Mouse (Mus musculus) neural tube, embryonic 13.5 days (tissue): ENCODE results near the gene Krt78. TPM values are rescaled to one million over a fixed set of nuclear protein-coding genes. Genes with fewer than 3 reads are reported as not detected.
A peak's percentile ranks its signal among the peaks of the same experiment; 100 is the strongest.
"Not testable (repeated sequence)": the region's sequence is repeated elsewhere in the genome, so short reads cannot be mapped to it uniquely, and the experiment has no call there.

Experiments used
- ATAC-seq: fragments of 200-750 bp; cut with Nextera tagmentation; 2 replicates; pipeline ENCODE4 v1.8.0; 2017; ENCODE audit warnings: low read depth, mild to moderate bottlenecking, moderate TSS enrichment, moderate library complexity
- H3K27ac ChIP-seq: fragments of 300-500 bp; sonication (generic); replicated peaks from 2 replicates; pipeline ENCODE4 v1.5.1; 2015; ENCODE audit warnings: moderate library complexity, mild to moderate bottlenecking, inconsistent platforms
- H3K27me3 ChIP-seq: fragments of 300-500 bp; sonication (generic); 2 replicates; pipeline ENCODE4 v1.6.1; 2015; ENCODE audit warnings: mild to moderate bottlenecking, inconsistent platforms
- H3K36me3 ChIP-seq: fragments of 300-500 bp; sonication (generic); 2 replicates; pipeline ENCODE4 v1.6.1; 2015; ENCODE audit warnings: mild to moderate bottlenecking, inconsistent platforms
- H3K4me1 ChIP-seq: fragments of 300-500 bp; sonication (generic); replicated peaks from 2 replicates; pipeline ENCODE4 v1.6.1; 2015; ENCODE audit warnings: inconsistent platforms
- H3K4me2 ChIP-seq: fragments of 300-500 bp; sonication (generic); 2 replicates; pipeline ENCODE4 v1.6.1; 2015; ENCODE audit warnings: inconsistent platforms, mild to moderate bottlenecking, moderate library complexity
- H3K4me3 ChIP-seq: fragments of 300-500 bp; sonication (generic); 2 replicates; pipeline ENCODE4 v1.5.1; 2015; ENCODE audit warnings: mild to moderate bottlenecking, inconsistent platforms
- H3K9ac ChIP-seq: fragments of 300-500 bp; sonication (generic); 2 replicates; pipeline ENCODE4 v1.6.1; 2015; ENCODE audit warnings: moderate library complexity, mild to moderate bottlenecking, inconsistent platforms
- H3K9me3 ChIP-seq: fragments of 300-500 bp; sonication (generic); 2 replicates; pipeline ENCODE4 v1.6.1; 2016; ENCODE audit warnings: inconsistent platforms
- WGBS: fragments of 180-500 bp; shearing (Covaris S2); methylation state at CpG from one replicate; pipeline ENCODE4 v1.1.7; 2015; 5-methylcytosine and 5-hydroxymethylcytosine counted together
- polyA plus RNA-seq: library from polyadenylated mRNA; unstranded; fragments of >200 nt; fragmentation: Nextera tagmentation; extraction: Ambion mirVana; gene quantifications from 2 replicates; pipeline ENCODE4 v1.2.1, GENCODE M21; 2015

Gene Krt78
- not detected in 2 replicates for polyA plus RNA-seq

GRCm38 (mm10) chr15:101954187-101954586 is at the start of gene Krt78:
TSS of gene Krt78 (minus strand) at chr15:101954287.
- no peaks in the 10 kb centered on the region for H3K4me1 ChIP-seq
- no peaks in the 10 kb centered on the region for H3K9me3 ChIP-seq
- no peak for ATAC-seq
- H3K27me3 ChIP-seq: no peaks in the 10 kb centered on the region
- H3K4me2 ChIP-seq: no peak within 1 kb of the TSS
- H3K27ac ChIP-seq: no peak within 1 kb of the TSS
- H3K9ac ChIP-seq: no peak within 1 kb of the TSS
- H3K36me3 ChIP-seq: no peaks in the 10 kb centered on the region
- WGBS: 89% methylated on average over 9 of the region's 9 CpGs
- no peak within 1 kb of the TSS for H3K4me3 ChIP-seq

- peak overlapping the region; percentile 49 for H3K4me2 ChIP-seq
- no peaks in the 10 kb centered on the region for H3K36me3 ChIP-seq
- 20% methylated on average over 12 of the region's 12 CpGs for WGBS
- H3K27ac ChIP-seq: no peak overlapping the region
- H3K4me3 ChIP-seq: peak overlapping the region; percentile 24; the same call in 1 of the 2 replicates
- ATAC-seq: no peak
- peaks cover 38% of the 10 kb centered on the region for H3K4me1 ChIP-seq
- no peaks in the 10 kb centered on the region for H3K9me3 ChIP-seq
- H3K9ac ChIP-seq: peak overlapping the region; percentile 52; the same call in 1 of the 2 replicates
- H3K27me3 ChIP-seq: peaks cover 70% of the 10 kb centered on the region
Observed at GRCm38 (mm10) chr15:102003516-102003915, 49.4 kb upstream of the Krt78 start.

- 2% methylated on average over 34 of the region's 34 CpGs for WGBS
- Histone ChIP-seq H3K4me1 (peaks cover 32% of the 10 kb centered on the region), H3K36me3 (no peaks in the 10 kb centered on the region), H3K9ac (peak overlapping the region; percentile 52), H3K27ac (no peak overlapping the region), H3K4me2 (peak overlapping the region; percentile 49), H3K4me3 (peak overlapping the region; percentile 24), H3K9me3 (no peaks in the 10 kb centered on the region), H3K27me3 (peaks cover 70% of the 10 kb centered on the region)
- no peak for ATAC-seq
Observed at GRCm38 (mm10) chr15:102002646-102003488, 48.8 kb upstream of the Krt78 start.

DNA sequence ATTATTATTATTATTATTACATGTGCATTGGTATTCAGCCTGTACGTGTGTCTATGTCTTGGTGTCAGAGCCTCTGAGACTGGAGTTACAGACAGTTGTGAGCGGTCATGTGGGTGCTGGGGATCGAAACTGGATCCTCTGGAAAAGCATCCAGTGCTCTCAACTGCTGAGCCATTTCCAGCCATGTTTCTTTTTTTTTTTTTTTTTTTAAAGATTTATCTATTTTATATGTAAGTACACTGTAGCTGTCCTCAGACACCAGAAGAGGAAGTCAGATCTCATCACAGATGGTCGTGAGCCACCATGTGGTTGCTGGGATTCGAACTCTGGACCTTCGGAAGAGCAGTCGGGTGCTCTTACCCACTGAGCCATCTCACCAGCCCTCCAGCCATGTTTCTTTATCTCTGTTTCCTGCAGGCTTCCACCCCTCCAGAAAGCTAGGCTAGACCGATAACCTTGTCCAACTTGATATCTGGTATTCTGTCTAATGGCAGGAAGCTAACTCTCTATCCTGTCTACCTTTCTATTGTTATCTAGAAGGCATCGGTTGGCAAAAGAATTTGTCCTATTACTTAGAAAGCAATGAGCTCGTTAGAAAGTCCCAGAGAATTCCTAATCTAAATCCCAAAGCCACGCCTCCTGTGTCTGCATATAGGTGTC is 45.7 kb upstream of the Krt78 start:
- Histone ChIP-seq H3K4me3 (no peak overlapping the region), H3K27ac (no peak overlapping the region), H3K9me3 (peaks cover 7% of the 10 kb centered on the region; the same call in 1 of the 2 replicates), H3K27me3 (peaks cover 51% of the 10 kb centered on the region), H3K9ac (no peak overlapping the region), H3K4me2 (no peak overlapping the region), H3K4me1 (peaks cover 12% of the 10 kb centered on the region), H3K36me3 (no peaks in the 10 kb centered on the region)
- no peak for ATAC-seq
- WGBS: 91% methylated on average over 11 of the region's 11 CpGs

GRCm38 (mm10) chr15:101999156-101999555 is 45.1 kb upstream of the Krt78 start:
- H3K27me3 ChIP-seq: peaks cover 49% of the 10 kb centered on the region
- H3K27ac ChIP-seq: no peak overlapping the region
- no peaks in the 10 kb centered on the region for H3K36me3 ChIP-seq
- H3K4me1 ChIP-seq: peaks cover 12% of the 10 kb centered on the region
- H3K9ac ChIP-seq: no peak overlapping the region
- 91% methylated on average over 11 of the region's 11 CpGs for WGBS
- no peak overlapping the region for H3K4me3 ChIP-seq
- no peak overlapping the region for H3K4me2 ChIP-seq
- ATAC-seq: no peak
- H3K9me3 ChIP-seq: peaks cover 7% of the 10 kb centered on the region; the same call in 1 of the 2 replicates

DNA sequence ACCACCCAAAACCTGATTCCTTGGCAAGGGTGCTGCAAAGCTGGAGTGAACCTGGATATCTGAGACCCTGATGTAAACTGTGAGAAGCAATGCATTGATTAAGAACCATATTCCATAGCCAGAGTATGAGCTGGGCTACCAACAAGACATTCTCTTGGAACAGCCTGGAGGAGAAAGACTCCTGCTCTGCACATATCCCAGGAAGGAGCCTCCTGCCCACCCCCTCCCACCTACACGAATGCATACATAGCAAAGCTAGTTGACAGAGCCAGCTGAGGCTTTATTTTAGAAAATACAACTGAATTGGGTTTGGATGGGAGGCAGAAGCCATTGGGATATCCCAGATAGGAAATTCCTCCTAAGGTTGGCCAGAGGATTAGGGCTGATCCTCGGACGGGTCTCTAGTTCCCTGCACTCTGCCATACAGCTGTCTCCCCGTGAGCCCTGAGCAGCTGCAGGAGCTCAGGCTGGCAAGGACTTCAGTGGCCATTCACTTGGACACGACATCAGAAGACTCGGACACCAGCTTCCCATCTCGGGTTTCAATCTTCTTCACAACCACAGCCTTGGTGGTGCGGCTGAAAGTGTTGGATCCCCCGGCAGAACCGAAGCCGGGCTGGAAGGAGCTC is 42.5 kb upstream of the Krt78 start:
- H3K4me3 ChIP-seq, H3K4me2 ChIP-seq, H3K4me1 ChIP-seq, ATAC-seq, H3K9me3 ChIP-seq, H3K36me3 ChIP-seq, H3K27ac ChIP-seq, H3K9ac ChIP-seq: not testable (repeated sequence)
- H3K27me3 ChIP-seq: peaks cover 41% of the 10 kb centered on the region
- WGBS: 78% methylated on average over 11 of the region's 11 CpGs

DNA sequence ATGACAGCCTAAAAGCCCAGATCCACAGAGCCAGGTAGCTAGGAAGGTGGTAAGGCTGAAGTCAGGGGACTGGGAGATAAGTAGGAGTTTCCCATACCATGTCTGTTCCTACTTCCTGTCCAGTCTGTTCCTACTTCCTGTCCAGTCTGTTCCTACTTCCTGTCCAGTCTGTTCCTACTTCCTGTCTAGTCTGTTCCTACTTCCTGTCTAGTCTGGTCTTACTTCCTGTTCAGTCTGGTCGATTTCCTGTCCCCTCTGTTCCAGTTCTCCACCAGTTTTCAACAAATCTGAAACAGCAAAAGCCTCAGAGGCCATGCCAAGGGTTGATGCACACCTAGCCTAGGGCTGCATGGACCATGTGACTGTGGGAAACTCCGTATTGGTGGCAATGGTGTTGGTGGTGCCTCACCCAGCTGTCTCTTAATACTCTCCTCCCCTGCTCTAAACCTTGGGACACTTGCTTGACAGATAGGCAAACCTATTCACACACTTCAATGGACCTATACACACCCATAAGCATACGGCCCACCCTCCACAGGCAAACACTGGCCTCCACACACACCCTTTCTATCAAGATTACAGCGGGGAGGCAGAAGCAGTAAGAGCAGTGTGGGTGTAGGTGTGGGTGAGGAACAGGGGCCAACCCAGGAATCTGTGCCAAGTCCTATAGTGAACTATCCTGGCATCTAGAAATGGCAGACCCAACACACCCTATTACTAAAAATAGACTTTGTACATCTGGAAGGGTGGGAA is 41.6 kb upstream of the Krt78 start:
- no peak for ATAC-seq
- WGBS: 84% methylated on average over 4 of the region's 4 CpGs
- Histone ChIP-seq H3K36me3 (no peaks in the 10 kb centered on the region), H3K4me1 (no peaks in the 10 kb centered on the region), H3K9ac (no peak overlapping the region), H3K27me3 (peaks cover 40% of the 10 kb centered on the region), H3K4me3 (no peak overlapping the region), H3K4me2 (no peak overlapping the region), H3K9me3 (peaks cover 7% of the 10 kb centered on the region; the same call in 1 of the 2 replicates), H3K27ac (no peak overlapping the region)

DNA sequence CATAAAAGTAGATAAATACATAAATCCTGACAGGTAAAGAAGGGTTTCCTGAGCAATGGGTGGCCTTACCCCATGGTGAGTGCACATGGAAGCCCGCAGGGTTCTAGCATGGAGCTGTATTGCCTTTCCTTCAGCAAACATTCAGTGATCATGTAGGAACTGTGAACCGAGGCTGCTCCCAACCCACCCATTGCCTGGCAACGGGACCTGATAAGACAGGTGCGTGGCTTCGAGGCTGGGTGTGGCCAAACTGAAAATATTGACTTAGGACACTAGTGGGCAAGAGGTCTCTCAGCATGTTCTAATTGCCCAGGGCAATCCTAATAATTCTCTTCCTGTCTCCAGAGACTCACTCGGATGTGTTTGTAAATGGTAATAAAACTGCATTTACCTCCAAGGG is 40.3 kb upstream of the Krt78 start:
- Histone ChIP-seq H3K4me1 (no peaks in the 10 kb centered on the region), H3K27ac (no peak overlapping the region), H3K4me3 (no peak overlapping the region), H3K27me3 (peaks cover 37% of the 10 kb centered on the region), H3K36me3 (no peaks in the 10 kb centered on the region), H3K9ac (no peak overlapping the region), H3K4me2 (no peak overlapping the region), H3K9me3 (peaks cover 7% of the 10 kb centered on the region; the same call in 1 of the 2 replicates)
- ATAC-seq: no peak
- WGBS: 90% methylated on average over 6 of the region's 6 CpGs

DNA sequence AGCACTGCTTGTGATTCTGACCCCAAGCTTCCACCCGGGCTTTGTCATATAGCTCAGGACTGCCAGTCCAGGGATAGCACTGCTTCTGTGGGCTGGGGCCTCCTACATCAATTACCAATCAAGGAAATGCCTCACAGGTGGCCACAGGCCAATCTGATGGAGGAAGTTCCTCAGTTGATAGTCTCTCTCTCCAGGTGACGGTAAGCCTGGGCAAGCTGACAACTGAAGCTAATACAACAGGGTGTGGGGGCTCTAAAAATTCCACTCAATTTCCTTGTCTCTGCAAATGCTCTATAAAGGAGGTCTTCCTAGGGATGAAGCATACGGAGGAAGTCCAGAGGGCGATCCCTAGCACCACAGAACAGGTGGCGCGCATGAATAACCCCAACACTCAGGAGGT is 36.9 kb upstream of the Krt78 start:
- Histone ChIP-seq H3K27ac (no peak overlapping the region), H3K4me3 (no peak overlapping the region), H3K9ac (no peak overlapping the region), H3K36me3 (no peaks in the 10 kb centered on the region), H3K9me3 (peaks cover 7% of the 10 kb centered on the region; the same call in 1 of the 2 replicates), H3K4me1 (no peaks in the 10 kb centered on the region), H3K4me2 (no peak overlapping the region), H3K27me3 (peaks cover 40% of the 10 kb centered on the region)
- no peak for ATAC-seq
- 87% methylated on average over 6 of the region's 6 CpGs for WGBS

- H3K9ac ChIP-seq: no peak overlapping the region
- H3K9me3 ChIP-seq: no peaks in the 10 kb centered on the region
- peaks cover 31% of the 10 kb centered on the region for H3K27me3 ChIP-seq
- H3K4me1 ChIP-seq: 0 out of 2 replicates have a peak, but pooled peaks cover 4% of the 10 kb centered on the region
- no peaks in the 10 kb centered on the region for H3K36me3 ChIP-seq
- WGBS: 69% methylated on average over 8 of the region's 8 CpGs
- no peak overlapping the region for H3K4me3 ChIP-seq
- H3K4me2 ChIP-seq: no peak overlapping the region
- H3K27ac ChIP-seq: no peak overlapping the region
- ATAC-seq: no peak
Observed at GRCm38 (mm10) chr15:101988714-101989113, 34.6 kb upstream of the Krt78 start.

DNA sequence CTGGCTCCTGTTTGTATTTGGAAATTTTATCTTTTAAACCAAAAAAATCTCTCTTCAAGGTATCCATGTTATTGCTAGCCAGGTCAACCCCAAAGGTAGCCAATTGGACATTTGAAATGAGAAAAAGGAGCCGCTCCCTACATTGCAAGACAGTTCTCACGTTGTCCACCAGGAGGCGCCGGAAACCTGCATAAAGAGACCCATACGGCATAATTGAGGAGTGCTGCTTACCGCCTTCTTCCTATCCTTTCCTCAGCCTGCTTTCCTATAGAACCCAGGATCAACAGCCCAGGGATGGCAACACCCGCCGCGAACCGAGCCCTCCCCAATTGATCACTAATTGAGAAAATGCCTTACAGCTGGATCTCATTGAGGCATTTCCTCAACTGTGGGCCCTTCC is 34.0 kb upstream of the Krt78 start:
- ATAC-seq: no peak
- Histone ChIP-seq H3K4me1 (0 out of 2 replicates have a peak, but pooled peaks cover 5% of the 10 kb centered on the region), H3K27me3 (peaks cover 31% of the 10 kb centered on the region), H3K4me3 (no peak overlapping the region), H3K27ac (no peak overlapping the region), H3K9me3 (no peaks in the 10 kb centered on the region), H3K4me2 (no peak overlapping the region), H3K36me3 (no peaks in the 10 kb centered on the region), H3K9ac (no peak overlapping the region)
- 0% methylated on average over 10 of the region's 10 CpGs for WGBS
